Mouse (Mus musculus) limb, embryonic 14.5 days (tissue): Measurements from ENCODE around the gene 4930415O20Rik. TPM values are rescaled to one million over a fixed set of nuclear protein-coding genes. Genes with fewer than 3 reads are reported as not detected.

Experiments used
- ATAC-seq: fragments of 200-750 bp; cut with Nextera tagmentation; 2 replicates; pipeline ENCODE4 v1.8.0; 2017; ENCODE audit warnings: low read depth, moderate number of reproducible peaks, moderate TSS enrichment; ENCODE audit not compliant: low FRiP score
- DNase-seq: peaks from one replicate; pipeline ENCODE4 v3.0.0-alpha.2; 2015; ENCODE audit warnings: low spot score
- H3K27ac ChIP-seq: fragments of 300-500 bp; sonication (generic); replicated peaks from 2 replicates; pipeline ENCODE4 v1.5.1; 2014; ENCODE audit warnings: low read depth, mild to moderate bottlenecking, low read length, moderate library complexity, mixed read lengths
- H3K27me3 ChIP-seq: fragments of 300-500 bp; sonication (generic); 2 replicates; pipeline ENCODE4 v1.6.1; 2014; ENCODE audit warnings: low read length, mixed read lengths; ENCODE audit not compliant: control insufficient read depth, insufficient read depth
- H3K36me3 ChIP-seq: fragments of 300-500 bp; sonication (generic); 2 replicates; pipeline ENCODE4 v1.6.1; 2014; ENCODE audit warnings: mild to moderate bottlenecking, low read length, moderate library complexity, mixed read lengths; ENCODE audit not compliant: control insufficient read depth, insufficient read depth
- H3K4me1 ChIP-seq: fragments of 300-500 bp; sonication (generic); 2 replicates; pipeline ENCODE4 v1.6.1; 2014; ENCODE audit warnings: antibody characterized with exemption, low read length, mixed read lengths; ENCODE audit not compliant: control insufficient read depth, insufficient read depth
- H3K4me2 ChIP-seq: fragments of 300-500 bp; sonication (generic); replicated peaks from 2 replicates; pipeline ENCODE4 v1.6.1; 2014; ENCODE audit warnings: low read depth, mild to moderate bottlenecking, low read length, moderate library complexity; ENCODE audit not compliant: severe bottlenecking
- H3K4me3 ChIP-seq: fragments of 300-500 bp; sonication (generic); replicated peaks from 2 replicates; pipeline ENCODE4 v1.5.1; 2014; ENCODE audit warnings: low read length
- H3K9ac ChIP-seq: fragments of 300-500 bp; sonication (generic); 2 replicates; pipeline ENCODE4 v1.6.1; 2014; ENCODE audit warnings: mild to moderate bottlenecking, low read depth, low read length, moderate library complexity; ENCODE audit not compliant: severe bottlenecking
- H3K9me3 ChIP-seq: fragments of 300-500 bp; sonication (generic); 2 replicates; pipeline ENCODE4 v1.6.1; 2016; ENCODE audit warnings: low read length; ENCODE audit not compliant: control insufficient read depth
- POLR2A ChIP-seq: fragments of 200-500 bp; IDR thresholded peaks from 2 replicates; pipeline ENCODE4 v1.8.0; 2012; ENCODE audit warnings: inconsistent platforms, mild to moderate bottlenecking, moderate library complexity, borderline replicate concordance; ENCODE audit not compliant: insufficient read depth, insufficient read length; ENCODE audit errors: extremely low read depth
- WGBS: fragments of 180-500 bp; shearing (Covaris S2); extraction: QIAGEN DNeasy Blood & Tissue Kit; methylation state at CpG from one replicate; pipeline ENCODE4 v1.1.7; 2014; 5-methylcytosine and 5-hydroxymethylcytosine counted together
- polyA plus RNA-seq, 2 experiments: library from polyadenylated mRNA; depleted of rRNA in 1 of 2; stranded (reverse) in 1 of 2; unstranded in 1 of 2; fragments of >200 nt; fragmentation: Nextera tagmentation in 1 of 2; extraction: Ambion mirVana in 1 of 2; gene quantifications; 2 replicates each; pipeline versions ENCODE4 v1.2.1 to v1.2.3; 2012 to 2014

The 4930415O20Rik gene
- polyA plus RNA-seq, 2 experiments: 0.37 TPM; not detected in 1

GRCm38 (mm10) chr15:98537923-98538322 is 32.9 kb upstream of the 4930415O20Rik start:
- Histone ChIP-seq H3K27ac (no peak overlapping the region), H3K4me2 (no peak overlapping the region), H3K9me3 (no peaks in the 10 kb centered on the region), H3K4me1 (no peaks in the 10 kb centered on the region; the same call in 1 of the 2 replicates), H3K36me3 (peaks cover 43% of the 10 kb centered on the region), H3K9ac (no peak overlapping the region), H3K27me3 (no peaks in the 10 kb centered on the region), H3K4me3 (no peak overlapping the region)
- no peak for TF ChIP-seq POLR2A
- DNase-seq (no peak), ATAC-seq (no peak)
- WGBS: 74% methylated on average over 4 of the region's 4 CpGs

DNA sequence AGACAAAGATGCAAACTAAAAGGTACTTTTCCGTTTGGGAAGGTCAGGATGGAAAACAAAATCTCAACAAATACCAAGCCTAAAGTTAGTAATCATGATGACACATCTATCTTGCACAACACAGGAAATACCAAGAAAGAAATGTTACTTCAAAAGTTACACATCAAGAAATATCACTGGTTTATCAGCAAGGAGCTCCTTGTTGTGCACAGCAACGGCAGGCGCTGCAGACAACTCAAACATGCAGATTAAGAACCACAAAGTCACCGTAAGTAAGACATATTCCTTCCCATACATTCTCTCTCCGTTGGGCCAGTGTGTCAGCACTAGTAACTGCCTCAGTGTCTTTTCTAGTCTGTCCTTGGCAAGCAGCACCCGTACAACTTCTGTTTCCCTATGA is 29.7 kb upstream of the 4930415O20Rik start:
- no peak for TF ChIP-seq POLR2A
- Histone ChIP-seq H3K4me2 (no peak overlapping the region), H3K9me3 (no peaks in the 10 kb centered on the region), H3K4me1 (no peaks in the 10 kb centered on the region), H3K9ac (no peak overlapping the region), H3K4me3 (no peak overlapping the region), H3K36me3 (peaks cover 74% of the 10 kb centered on the region), H3K27ac (no peak overlapping the region), H3K27me3 (no peaks in the 10 kb centered on the region)
- ATAC-seq: no peak
- no peak for DNase-seq
- 88% methylated on average over 6 of the region's 6 CpGs for WGBS

GRCm38 (mm10) chr15:98543341-98543740 is 27.5 kb upstream of the 4930415O20Rik start:
- peaks cover 87% of the 10 kb centered on the region for H3K36me3 ChIP-seq
- no peaks in the 10 kb centered on the region for H3K27me3 ChIP-seq
- no peak for DNase-seq
- H3K4me2 ChIP-seq: no peak overlapping the region
- no peak overlapping the region for H3K9ac ChIP-seq
- no peak for TF ChIP-seq POLR2A
- no peak overlapping the region for H3K4me3 ChIP-seq
- ATAC-seq: no peak
- H3K27ac ChIP-seq: no peak overlapping the region
- no peaks in the 10 kb centered on the region for H3K4me1 ChIP-seq
- no peaks in the 10 kb centered on the region for H3K9me3 ChIP-seq
- 74% methylated on average over 4 of the region's 4 CpGs for WGBS

DNA sequence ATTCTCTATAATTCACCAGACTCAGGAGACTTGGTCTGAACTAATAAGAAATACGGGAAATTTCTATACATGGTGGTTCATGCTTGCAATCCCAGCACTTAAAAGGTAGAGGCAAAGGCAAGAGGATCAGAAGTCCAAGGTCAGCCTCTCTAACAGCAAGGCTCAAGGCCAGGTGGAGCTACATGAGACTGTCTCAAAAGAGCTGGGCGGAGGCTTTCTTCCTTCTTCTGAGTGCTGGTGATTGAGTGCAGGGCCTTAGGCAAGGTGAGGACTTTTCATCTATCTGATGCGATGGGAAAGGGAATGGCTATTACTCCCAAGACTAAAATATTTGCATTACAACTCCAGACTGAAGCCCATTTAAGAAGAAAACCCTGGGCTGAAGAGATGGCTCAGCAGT is 25.7 kb upstream of the 4930415O20Rik start:
- Histone ChIP-seq H3K9me3 (no peaks in the 10 kb centered on the region), H3K4me2 (no peak overlapping the region), H3K4me3 (no peak overlapping the region), H3K9ac (no peak overlapping the region), H3K4me1 (no peaks in the 10 kb centered on the region), H3K27ac (no peak overlapping the region), H3K27me3 (no peaks in the 10 kb centered on the region), H3K36me3 (peaks cover 90% of the 10 kb centered on the region)
- ATAC-seq (no peak), DNase-seq (no peak)
- TF ChIP-seq POLR2A: no peak
- 90% methylated on average over 3 of the region's 3 CpGs for WGBS

DNA sequence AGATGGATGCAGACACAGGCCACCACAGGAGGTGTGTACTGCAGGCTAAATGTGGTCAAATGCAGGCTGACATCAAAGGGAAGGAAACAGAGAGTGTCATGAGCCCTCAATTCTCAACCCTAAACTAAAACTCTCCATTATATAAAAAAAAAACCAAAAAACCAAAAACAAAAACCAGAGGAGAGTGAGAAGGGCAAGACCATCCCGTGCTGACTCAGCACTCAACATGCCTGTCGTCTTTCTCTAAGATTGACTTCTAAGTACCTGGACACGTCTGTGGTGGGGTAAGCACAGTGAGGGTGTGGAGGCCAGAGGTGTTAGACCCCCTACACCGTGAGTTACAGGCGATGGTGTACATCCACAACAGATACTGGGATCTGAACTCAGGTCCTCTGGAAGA is 24.0 kb upstream of the 4930415O20Rik start:
- Histone ChIP-seq H3K27me3 (no peaks in the 10 kb centered on the region), H3K4me2 (no peak overlapping the region), H3K9ac (no peak overlapping the region), H3K9me3 (no peaks in the 10 kb centered on the region), H3K4me3 (no peak overlapping the region), H3K4me1 (no peaks in the 10 kb centered on the region), H3K27ac (no peak overlapping the region), H3K36me3 (peaks cover 91% of the 10 kb centered on the region)
- TF ChIP-seq POLR2A: no peak
- WGBS: 84% methylated on average over 5 of the region's 5 CpGs
- ATAC-seq: no peak
- DNase-seq: no peak

GRCm38 (mm10) chr15:98552758-98553157 is 18.0 kb upstream of the 4930415O20Rik start:
- ATAC-seq (no peak), DNase-seq (no peak)
- no peak overlapping the region for H3K4me3 ChIP-seq
- no peak for TF ChIP-seq POLR2A
- H3K36me3 ChIP-seq: peaks cover 82% of the 10 kb centered on the region
- H3K9ac ChIP-seq: no peak overlapping the region
- no peaks in the 10 kb centered on the region for H3K4me1 ChIP-seq
- no peak overlapping the region for H3K27ac ChIP-seq
- no peaks in the 10 kb centered on the region for H3K27me3 ChIP-seq
- H3K9me3 ChIP-seq: no peaks in the 10 kb centered on the region
- WGBS: 87% methylated on average over 2 of the region's 2 CpGs
- H3K4me2 ChIP-seq: no peak overlapping the region
